Mouse (Mus musculus) thymus, adult 2 months (tissue): ENCODE measurements around the gene Neu2. TPM values are rescaled to one million over a fixed set of nuclear protein-coding genes. Genes with fewer than 3 reads are reported as not detected.
A peak's percentile ranks its signal among the peaks of the same experiment; 100 is the strongest.

Source experiments
- DNase-seq: peaks from one replicate; pipeline ENCODE4 v3.0.0; 2021
- H3K27ac ChIP-seq: fragments of 200-500 bp; 2 replicates; pipeline ENCODE4 v1.5.1; 2012; ENCODE audit warnings: low read length, control low read depth; ENCODE audit not compliant: control insufficient read depth, insufficient read depth
- H3K27me3 ChIP-seq: fragments of 200-500 bp; 2 replicates; pipeline ENCODE4 v1.6.1; 2012; ENCODE audit warnings: mild to moderate bottlenecking, low read length, moderate library complexity, mixed read lengths; ENCODE audit not compliant: control insufficient read depth, insufficient read depth
- H3K36me3 ChIP-seq: fragments of 200-500 bp; 2 replicates; pipeline ENCODE4 v1.6.1; 2012; ENCODE audit warnings: mild to moderate bottlenecking, low read length, moderate library complexity; ENCODE audit not compliant: control insufficient read depth, insufficient read depth
- H3K4me1 ChIP-seq: fragments of 200-500 bp; replicated peaks from 2 replicates; pipeline ENCODE4 v1.6.1; 2012; ENCODE audit warnings: low read length; ENCODE audit not compliant: control insufficient read depth, insufficient read depth
- H3K4me3 ChIP-seq: fragments of 200-500 bp; 2 replicates; pipeline ENCODE4 v1.5.1; 2012; ENCODE audit warnings: mild to moderate bottlenecking, low read length, control low read depth, moderate library complexity; ENCODE audit not compliant: control insufficient read depth, insufficient read depth
- CTCF ChIP-seq: fragments of 200-500 bp; IDR thresholded peaks from 2 replicates; pipeline ENCODE4 v1.5.1; 2012; ENCODE audit warnings: mild to moderate bottlenecking, control low read depth, low read length, moderate library complexity, borderline replicate concordance; ENCODE audit not compliant: control insufficient read depth, poor library complexity, insufficient read depth; ENCODE audit errors: extremely low read depth
- POLR2A ChIP-seq: fragments of 200-500 bp; IDR thresholded peaks from 2 replicates; pipeline ENCODE4 v1.6.1; 2012; ENCODE audit warnings: mild to moderate bottlenecking, low read length, control low read depth, moderate library complexity; ENCODE audit not compliant: control insufficient read depth, poor library complexity, insufficient read depth; ENCODE audit errors: extremely low read depth
- WGBS: fragments of 180-500 bp; shearing (Covaris S2); methylation state at CpG from one replicate; pipeline ENCODE4 v1.1.7; 2018; 5-methylcytosine and 5-hydroxymethylcytosine counted together
- polyA plus RNA-seq: library from polyadenylated mRNA; depleted of rRNA; stranded (reverse); fragments of >200 nt; gene quantifications from 2 replicates; pipeline ENCODE4 v1.2.3, GENCODE M21; 2012

Gene Neu2
- polyA plus RNA-seq, 1 experiment, result 6.9 TPM

- TF ChIP-seq CTCF (no peak), POLR2A (no peak)
- Histone ChIP-seq H3K27ac (no peak overlapping the region), H3K4me1 (peaks cover 36% of the 10 kb centered on the region), H3K36me3 (peaks cover 10% of the 10 kb centered on the region), H3K4me3 (no peak overlapping the region), H3K27me3 (no peaks in the 10 kb centered on the region)
- peak; percentile 55 for DNase-seq
- WGBS, result 4% methylated on average over 4 of the region's 4 CpGs
Measured at GRCm38 (mm10) chr1:87637121-87637877, 127.6 kb downstream of the Neu2 start.

- WGBS, result 52% methylated on average over 4 of the region's 4 CpGs
- TF ChIP-seq CTCF (no peak), POLR2A (no peak)
- peaks cover 14% of the 10 kb centered on the region for H3K36me3 ChIP-seq
- H3K4me1 ChIP-seq, result peaks cover 34% of the 10 kb centered on the region
- no peak overlapping the region for H3K27ac ChIP-seq
- no peaks in the 10 kb centered on the region for H3K27me3 ChIP-seq
- no peak for DNase-seq
- no peak overlapping the region for H3K4me3 ChIP-seq
Measured at GRCm38 (mm10) chr1:87637878-87638600, 128.3 kb downstream of the Neu2 start.

DNA sequence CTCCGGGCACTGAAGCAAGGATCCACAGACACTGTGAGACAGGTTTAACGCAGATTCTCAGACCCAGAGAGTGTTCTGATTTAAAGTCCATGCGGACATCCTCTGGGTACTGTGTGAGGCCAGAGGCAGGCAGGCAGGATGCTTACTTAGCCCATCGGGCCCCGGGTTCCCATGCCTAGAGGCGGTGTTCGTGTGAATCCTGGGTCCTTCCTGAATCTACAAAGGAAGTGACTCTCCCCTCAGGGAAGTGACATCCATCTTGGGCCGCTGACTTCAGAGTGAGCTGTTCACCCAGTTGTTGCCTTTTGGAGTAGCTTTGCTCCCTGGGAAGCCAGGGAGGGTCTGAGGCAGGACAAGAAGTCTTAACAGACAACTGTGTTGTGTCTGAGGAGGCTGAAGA is 130.0 kb downstream of the Neu2 start:
- DNase-seq, result no peak
- 55% methylated on average over 8 of the region's 8 CpGs for WGBS
- Histone ChIP-seq H3K4me3 (no peak overlapping the region), H3K36me3 (peaks cover 18% of the 10 kb centered on the region), H3K27me3 (no peaks in the 10 kb centered on the region), H3K27ac (no peak overlapping the region), H3K4me1 (peaks cover 34% of the 10 kb centered on the region)
- TF ChIP-seq POLR2A (no peak), CTCF (no peak)

- Histone ChIP-seq H3K27ac (no peak overlapping the region), H3K36me3 (peaks cover 18% of the 10 kb centered on the region), H3K27me3 (no peaks in the 10 kb centered on the region), H3K4me3 (no peak overlapping the region), H3K4me1 (peaks cover 34% of the 10 kb centered on the region)
- DNase-seq, result no peak
- WGBS, result 13% methylated on average over 17 of the region's 17 CpGs
- TF ChIP-seq CTCF, result no peak
- no peak for TF ChIP-seq POLR2A
Measured at GRCm38 (mm10) chr1:87640165-87640661, 130.5 kb downstream of the Neu2 start.

GRCm38 (mm10) chr1:87643016-87643415 is 133.3 kb downstream of the Neu2 start:
- Histone ChIP-seq H3K27me3 (no peaks in the 10 kb centered on the region), H3K4me3 (no peak overlapping the region), H3K4me1 (peaks cover 16% of the 10 kb centered on the region), H3K27ac (no peak overlapping the region), H3K36me3 (peaks cover 12% of the 10 kb centered on the region)
- WGBS, result 85% methylated on average over 7 of the region's 7 CpGs
- no peak for DNase-seq
- TF ChIP-seq POLR2A (no peak), CTCF (no peak)

DNA sequence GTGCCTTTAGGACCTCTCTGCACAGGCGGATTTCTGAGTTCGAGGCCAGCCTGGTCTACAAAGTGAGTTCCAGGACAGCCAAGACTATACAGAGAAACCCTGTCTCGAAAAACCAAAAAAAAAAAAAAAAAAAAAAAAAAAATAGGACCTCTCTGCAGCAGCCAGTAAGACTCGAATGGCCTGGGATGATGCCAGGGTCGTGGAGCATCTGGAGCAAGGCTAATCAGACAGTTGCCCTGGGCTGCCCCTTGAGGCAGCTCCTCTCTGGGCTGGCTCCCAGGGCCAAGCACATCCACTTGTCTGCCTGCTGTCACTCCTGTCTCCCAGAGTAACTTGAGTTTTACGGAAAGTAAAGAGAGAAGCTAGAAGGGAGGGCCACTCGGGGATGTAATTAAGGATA is 135.4 kb downstream of the Neu2 start:
- no peak for TF ChIP-seq CTCF
- TF ChIP-seq POLR2A, result no peak
- WGBS, result 88% methylated on average over 7 of the region's 7 CpGs
- Histone ChIP-seq H3K27ac (no peak overlapping the region), H3K36me3 (peaks cover 12% of the 10 kb centered on the region), H3K4me1 (peaks cover 8% of the 10 kb centered on the region), H3K4me3 (no peak overlapping the region), H3K27me3 (no peaks in the 10 kb centered on the region)
- no peak for DNase-seq
